Mouse (Mus musculus) ES-E14 (cell line): ENCODE results near the gene Ddx39b. TPM values are rescaled to one million over a fixed set of nuclear protein-coding genes. Genes with fewer than 3 reads are reported as not detected.
A peak's percentile ranks its signal among the peaks of the same experiment; 100 is the strongest.

ENCODE experiments used
- DNase-seq: peaks from one replicate; pipeline ENCODE4 v3.0.0-alpha.2; 2013; ENCODE audit warnings: low read depth, low spot score
- H3K27ac ChIP-seq: 2 replicates; pipeline ENCODE4 v1.5.1; 2012; ENCODE audit warnings: low read depth, mild to moderate bottlenecking, low read length, moderate library complexity, mixed read lengths; ENCODE audit not compliant: poor library complexity, insufficient read depth, severe bottlenecking
- H3K36me3 ChIP-seq: 2 replicates; pipeline ENCODE4 v1.6.1; 2012; ENCODE audit warnings: mild to moderate bottlenecking, low read length, moderate library complexity, mixed read lengths; ENCODE audit not compliant: control insufficient read depth, poor library complexity, insufficient read depth, severe bottlenecking
- H3K4me1 ChIP-seq, 2 experiments: fragments of 150-350 bp in 1 of 2; sonication (generic) in 1 of 2; 2 replicates each; pipeline ENCODE4 v1.6.1; 2012; ENCODE audit warnings: low read length in 2 of 2, mild to moderate bottlenecking in 1 of 2, mixed read lengths in 1 of 2; ENCODE audit not compliant: control insufficient read depth in 2 of 2, insufficient read depth in 2 of 2, poor library complexity in 1 of 2
- H3K4me3 ChIP-seq, 2 experiments: fragments of 150-350 bp in 1 of 2; sonication (generic) in 1 of 2; 2 replicates each; pipeline ENCODE4 v1.5.1; 2012; ENCODE audit warnings: low read length in 2 of 2, low read depth in 1 of 2, mild to moderate bottlenecking in 1 of 2, mixed read lengths in 1 of 2; ENCODE audit not compliant: insufficient read depth in 1 of 2, poor library complexity in 1 of 2, severe bottlenecking in 1 of 2
- H3K9ac ChIP-seq: 2 replicates; pipeline ENCODE4 v1.6.1; 2012; ENCODE audit warnings: low read depth, mild to moderate bottlenecking, low read length, mixed read lengths; ENCODE audit not compliant: poor library complexity, insufficient read depth, severe bottlenecking
- H3K9me3 ChIP-seq: fragments of 150-350 bp; sonication (generic); 2 replicates; pipeline ENCODE4 v1.6.1; 2012; ENCODE audit warnings: low read depth, mild to moderate bottlenecking, low read length; ENCODE audit not compliant: control insufficient read depth, insufficient read depth
- CHD2 ChIP-seq: IDR thresholded peaks from 2 replicates; pipeline ENCODE4 v1.6.1; 2014; ENCODE audit warnings: mild to moderate bottlenecking, low read depth, low read length, inconsistent platforms
- HCFC1 ChIP-seq: IDR thresholded peaks from 2 replicates; pipeline ENCODE4 v1.6.1; 2012; ENCODE audit warnings: low read length, inconsistent platforms, borderline replicate concordance; ENCODE audit not compliant: insufficient read depth
- MAFK ChIP-seq: IDR thresholded peaks from 2 replicates; pipeline ENCODE4 v1.6.1; 2014; ENCODE audit warnings: mild to moderate bottlenecking, low read depth, low read length, inconsistent platforms; ENCODE audit not compliant: insufficient read depth
- ZC3H11A ChIP-seq: IDR thresholded peaks from 2 replicates; pipeline ENCODE4 v1.6.1; 2012; ENCODE audit warnings: low read depth, mild to moderate bottlenecking, inconsistent platforms, low read length, borderline replicate concordance
- ZNF384 ChIP-seq: IDR thresholded peaks from 2 replicates; pipeline ENCODE4 v1.6.1; 2012; ENCODE audit warnings: low read depth, low read length, inconsistent platforms
- in situ Hi-C, 2 experiments: fragments of 600-800 bp; cut with MboI; formaldehyde crosslinking; loops; one replicate each; pipeline ENCODE4 v1.15.1; 2025; ENCODE audit warnings: low sequenced_read_pairs in 2 of 2, inconsistent platforms in 1 of 2; ENCODE audit not compliant: unreplicated experiment in 2 of 2
- total RNA-seq: library from RNA; depleted of rRNA; stranded (reverse); fragments of 300-350 nt; gene quantifications from 2 replicates; pipeline ENCODE4 v1.2.3, GENCODE M21; 2012

The Ddx39b gene
- total RNA-seq, 1 experiment: 316 TPM

- Histone ChIP-seq H3K9me3 (no peaks in the 10 kb centered on the region), H3K4me1 (no peaks in the 10 kb centered on the region), H3K4me3 (no peak overlapping the region), H3K27ac (no peak overlapping the region), H3K9ac (no peak overlapping the region), H3K36me3 (no peaks in the 10 kb centered on the region)
- DNase-seq: no peak
- TF ChIP-seq HCFC1: no peak
- TF ChIP-seq ZNF384: no peak
- TF ChIP-seq ZC3H11A: no peak
- TF ChIP-seq MAFK: no peak
- in situ Hi-C loops: no loop called here
These were observed 28.5 kb upstream of the Ddx39b start for GRCm38 (mm10) chr17:35213071-35213470.

- peak overlapping the region; percentile 34; the same call in 1 of the 2 replicates for H3K9ac ChIP-seq
- H3K4me3 ChIP-seq: no peak overlapping the region
- no peak for DNase-seq
- in situ Hi-C loops: no loop called here
- H3K27ac ChIP-seq: no peak overlapping the region
- H3K36me3 ChIP-seq: 0 out of 2 replicates have a peak, but pooled peaks cover under 1% of the 10 kb centered on the region
- TF ChIP-seq CHD2: no peak
- TF ChIP-seq ZC3H11A: no peak
- no peak for TF ChIP-seq MAFK
- no peak for TF ChIP-seq ZNF384
- TF ChIP-seq HCFC1: no peak
- H3K9me3 ChIP-seq: no peaks in the 10 kb centered on the region
- H3K4me1 ChIP-seq: peaks cover 3 to 10% of the 10 kb centered on the region in 2 experiments; a peak in 2 of 4 replicates
These were observed 22.9 kb upstream of the Ddx39b start for GRCm38 (mm10) chr17:35218516-35219193.

- H3K9ac ChIP-seq: no peak overlapping the region
- H3K36me3 ChIP-seq: 0 out of 2 replicates have a peak, but pooled peaks cover 2% of the 10 kb centered on the region
- no peak for DNase-seq
- H3K4me1 ChIP-seq: peaks cover 3 to 10% of the 10 kb centered on the region in 2 experiments; a peak in 2 of 4 replicates
- no peak overlapping the region for H3K4me3 ChIP-seq
- no peak overlapping the region for H3K27ac ChIP-seq
- in situ Hi-C loops: no loop called here
- TF ChIP-seq ZNF384 (no peak), ZC3H11A (no peak), MAFK (peak; percentile 23; the same call in 1 of the 2 replicates), CHD2 (no peak), HCFC1 (no peak)
- H3K9me3 ChIP-seq: no peaks in the 10 kb centered on the region
These were observed 21.9 kb upstream of the Ddx39b start for GRCm38 (mm10) chr17:35219601-35220041.

DNA sequence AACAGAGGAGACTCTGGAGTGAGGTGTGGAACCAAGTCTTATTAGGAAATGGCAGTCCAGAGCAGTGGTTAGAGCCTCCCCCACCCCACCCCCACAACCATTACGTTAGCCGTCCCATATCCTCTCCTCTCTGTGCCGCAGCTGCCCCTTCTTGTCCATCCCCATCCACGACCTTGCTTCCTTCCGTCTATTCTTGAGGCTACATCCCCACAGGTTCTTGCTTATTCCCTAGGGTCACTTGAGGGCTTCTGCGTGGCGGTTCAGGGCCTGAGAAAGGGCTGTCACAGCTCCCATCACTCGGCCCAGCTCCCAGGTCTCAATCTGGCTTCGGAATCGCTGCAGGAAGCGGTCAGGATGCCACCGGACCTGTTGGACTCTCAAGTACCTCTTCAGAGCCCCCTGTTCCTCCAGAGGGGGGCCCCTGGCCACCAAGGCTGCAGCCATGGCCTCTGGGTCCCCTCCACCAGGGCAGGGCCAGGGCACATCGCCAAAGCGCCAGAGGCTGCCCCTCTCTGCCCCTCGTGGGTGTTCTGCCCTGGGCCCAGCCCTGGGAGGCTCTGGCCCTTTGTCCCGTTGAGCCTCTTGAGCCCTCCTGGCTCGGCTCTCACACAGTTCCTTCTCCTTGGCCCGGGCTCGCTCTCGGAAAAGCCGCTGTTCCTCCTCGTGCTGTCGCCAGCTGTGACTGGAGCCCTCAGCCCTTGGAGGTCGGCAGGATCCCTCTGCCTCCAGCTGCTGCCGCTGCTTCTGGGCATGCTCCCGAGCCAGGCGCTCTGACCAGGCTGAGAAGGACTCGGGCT is 21.2 kb upstream of the Ddx39b start, which contains the start of gene Gm16181:
Gene Gm16181 (plus strand): TSS at position 679 of the 797 bp plus-strand sequence.
- DNase-seq: no peak
- H3K9me3 ChIP-seq: no peaks in the 10 kb centered on the region
- peak within 1 kb of the TSS; percentile 32 to 61 for H3K4me3 ChIP-seq
- 0 out of 2 replicates have a peak within 1 kb of the TSS, but pooled peaks have one; percentile 20 for H3K27ac ChIP-seq
- 0 out of 2 replicates have a peak, but pooled peaks cover 2% of the 10 kb centered on the region for H3K36me3 ChIP-seq
- in situ Hi-C loops: no loop called here
- H3K9ac ChIP-seq: peak within 1 kb of the TSS; percentile 80
- TF ChIP-seq ZC3H11A (no peak), ZNF384 (no peak), MAFK (no peak), CHD2 (no peak)
- H3K4me1 ChIP-seq: peaks cover 3 to 10% of the 10 kb centered on the region in 2 experiments; a peak in 2 of 4 replicates
